Mouse (Mus musculus) brain, embryonic 14.5 days (tissue): ENCODE measurements around the gene Kpna2.

Experiments
- CTCF ChIP-seq: fragments of 200-500 bp; IDR thresholded peaks from 2 replicates; pipeline ENCODE4 v1.5.1; 2012; ENCODE audit warnings: inconsistent platforms, mild to moderate bottlenecking, moderate library complexity, borderline replicate concordance; ENCODE audit not compliant: insufficient read depth, insufficient read length; ENCODE audit errors: extremely low read depth
- POLR2A ChIP-seq: fragments of 200-500 bp; IDR thresholded peaks from 2 replicates; pipeline ENCODE4 v1.6.1; 2012; ENCODE audit warnings: mild to moderate bottlenecking, inconsistent platforms, borderline replicate concordance; ENCODE audit not compliant: poor library complexity, insufficient read depth, insufficient read length, severe bottlenecking; ENCODE audit errors: extremely low read depth

GRCm38 (mm10) chr11:107028754-107029153, 29.4 kb upstream of the Kpna2 start:
- TF ChIP-seq CTCF (no peak), POLR2A (no peak)
